Mouse (Mus musculus) liver, adult 2 months (tissue): ENCODE results near the gene Gmip.

Experiments
- CTCF ChIP-seq: fragments of 200-500 bp; IDR thresholded peaks from 2 replicates; pipeline ENCODE4 v1.5.1; 2011; ENCODE audit warnings: low read depth, low read length, control low read depth
- POLR2A ChIP-seq: fragments of 200-500 bp; IDR thresholded peaks from 2 replicates; pipeline ENCODE4 v1.6.1; 2011; ENCODE audit warnings: low read length, control low read depth; ENCODE audit not compliant: insufficient read depth; ENCODE audit errors: extremely low read depth

DNA sequence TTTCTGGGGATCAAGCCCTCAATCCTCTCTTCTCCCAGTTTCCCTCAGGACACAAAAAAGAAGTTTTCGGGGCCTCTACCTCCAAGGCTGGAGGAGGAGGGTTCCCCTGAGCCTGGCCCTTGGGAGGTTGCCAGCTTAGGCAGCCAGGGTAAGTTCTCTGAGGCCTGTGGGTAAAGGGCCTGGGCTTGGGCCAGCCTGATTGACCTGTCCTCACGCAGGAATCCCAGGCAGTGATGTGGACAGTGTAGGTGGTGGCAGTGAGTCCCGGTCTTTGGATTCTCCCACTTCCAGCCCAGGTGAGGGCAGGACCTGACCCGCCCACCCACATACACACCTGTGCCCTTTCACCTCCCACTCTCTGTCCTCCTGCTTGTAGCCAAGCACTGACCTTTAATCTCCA is 6.9 kb downstream of the Gmip start:
- TF ChIP-seq CTCF, result no peak
- no peak for TF ChIP-seq POLR2A
